Mouse (Mus musculus) G1E (cell line): ENCODE results near the gene Spata32. TPM values are rescaled to one million over a fixed set of nuclear protein-coding genes. Genes with fewer than 3 reads are reported as not detected.

Experiments used
- ATAC-seq: 2 replicates; pipeline ENCODE4 v1.8.0; 2016; ENCODE audit warnings: mild to moderate bottlenecking; ENCODE audit not compliant: insufficient number of reproducible peaks, poor library complexity, low FRiP score, severe bottlenecking; ENCODE audit errors: extremely low read depth
- DNase-seq: peaks from one replicate; pipeline ENCODE4 v3.0.0; 2012; ENCODE audit warnings: low spot score
- H3K27me3 ChIP-seq: 2 replicates; pipeline ENCODE4 v1.6.1; 2012; ENCODE audit warnings: mild to moderate bottlenecking, low read length, inconsistent platforms; ENCODE audit not compliant: insufficient read depth
- H3K36me3 ChIP-seq: replicated peaks from 2 replicates; pipeline ENCODE3; 2012; ENCODE audit warnings: mild to moderate bottlenecking, inconsistent platforms
- H3K4me1 ChIP-seq: 2 replicates; pipeline ENCODE4 v1.6.1; 2012; ENCODE audit warnings: low read depth, low read length, inconsistent platforms, mixed read lengths; ENCODE audit not compliant: insufficient read depth
- H3K4me3 ChIP-seq: 2 replicates; pipeline ENCODE4 v1.5.1; 2012; ENCODE audit warnings: low read depth, mild to moderate bottlenecking, inconsistent platforms, low read length, moderate library complexity, mixed read lengths
- H3K9me3 ChIP-seq: replicated peaks from 2 replicates; pipeline ENCODE4 v1.6.1; 2012; ENCODE audit warnings: inconsistent platforms
- CTCF ChIP-seq: IDR thresholded peaks from 2 replicates; pipeline ENCODE4 v1.5.1; 2012; ENCODE audit warnings: low read depth, low read length, inconsistent platforms, mixed read lengths
- GATA1 ChIP-seq: IDR thresholded peaks from 2 replicates; pipeline ENCODE4 v1.6.1; 2012; ENCODE audit warnings: borderline replicate concordance, low read length, inconsistent platforms, mixed read lengths
- GATA2 ChIP-seq: IDR thresholded peaks from 2 replicates; pipeline ENCODE4 v1.6.1; 2012; ENCODE audit warnings: low read depth, low read length, inconsistent platforms, borderline replicate concordance
- POLR2AphosphoS5 ChIP-seq: IDR thresholded peaks from 2 replicates; pipeline ENCODE4 v1.6.1; 2012; ENCODE audit warnings: low read depth, low read length, inconsistent platforms; ENCODE audit not compliant: insufficient replicate concordance
- TAL1 ChIP-seq: conservative IDR thresholded peaks from 2 replicates; pipeline ENCODE4 v1.6.1; 2012; ENCODE audit warnings: low read depth, low read length, inconsistent platforms, mixed read lengths
- polyA plus RNA-seq: library from polyadenylated mRNA; stranded (reverse); fragments of >175 nt; gene quantifications from 2 replicates; pipeline ENCODE4 v1.2.3, GENCODE M21; 2012
- total RNA-seq, 2 experiments: library from RNA; stranded (forward) in 1 of 2; stranded (reverse) in 1 of 2; fragments of 200-1000 nt in 1 of 2; fragments of >200 nt in 1 of 2; fragmentation: Nextera tagmentation in 1 of 2; gene quantifications; 2 replicates each; pipeline ENCODE4 v1.2.3; 2014 to 2017

Gene Spata32
- total and polyA plus RNA-seq, 3 experiments: 0.16 TPM; not detected in 2

DNA sequence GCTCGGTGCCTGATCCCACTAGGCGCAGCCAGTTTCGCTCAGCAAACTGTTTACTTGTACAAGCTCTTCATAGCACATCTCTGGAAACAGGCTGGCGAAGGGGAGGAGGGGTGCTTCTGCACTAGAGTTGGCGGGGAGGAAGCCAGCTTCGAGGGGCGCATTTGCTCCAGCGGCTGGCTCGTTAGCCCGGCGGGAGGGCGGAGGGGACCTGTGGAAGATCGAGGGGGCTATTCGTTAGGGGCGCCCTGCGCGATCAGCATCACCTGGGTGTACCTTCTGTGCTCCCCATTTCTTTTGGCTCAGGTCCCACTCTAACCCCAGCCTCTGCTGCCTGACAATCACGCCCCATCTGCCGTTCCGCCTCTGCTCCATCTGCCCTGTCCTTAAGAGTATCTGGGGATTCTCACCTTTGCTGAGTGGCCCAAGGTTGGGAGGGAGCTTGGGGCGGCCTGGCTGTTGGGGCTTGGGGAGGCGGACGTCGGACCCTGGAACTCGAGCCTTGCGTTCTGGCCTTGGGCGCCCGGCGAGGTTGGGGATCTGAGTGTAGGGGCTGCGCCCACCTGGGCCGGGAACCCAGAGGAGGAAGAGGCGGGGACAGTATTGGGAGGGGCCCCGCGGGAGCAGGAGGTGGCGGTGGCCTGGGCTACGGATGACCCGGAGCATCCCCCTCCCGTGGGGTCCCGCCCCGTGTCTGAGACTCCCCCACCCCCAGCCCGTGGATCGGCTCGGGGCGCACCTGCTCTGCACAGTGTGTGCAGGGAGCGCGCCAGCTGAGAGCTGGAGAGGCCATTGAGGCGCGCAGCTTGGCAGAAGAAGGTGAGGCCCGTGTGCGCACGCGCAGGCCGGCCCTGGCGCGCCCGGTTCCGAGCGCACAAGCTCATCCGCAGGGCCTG is 19.1 kb downstream of the Spata32 start:
- DNase-seq (no peak), ATAC-seq (no peak)
- H3K27me3 ChIP-seq: peaks cover 73% of the 10 kb centered on the region
- TF ChIP-seq CTCF (no peak), GATA2 (no peak), TAL1 (no peak), POLR2AphosphoS5 (no peak)
- no peak overlapping the region for H3K4me3 ChIP-seq
- H3K4me1 ChIP-seq: no peaks in the 10 kb centered on the region
- H3K36me3 ChIP-seq: no peaks in the 10 kb centered on the region
- H3K9me3 ChIP-seq: no peaks in the 10 kb centered on the region

DNA sequence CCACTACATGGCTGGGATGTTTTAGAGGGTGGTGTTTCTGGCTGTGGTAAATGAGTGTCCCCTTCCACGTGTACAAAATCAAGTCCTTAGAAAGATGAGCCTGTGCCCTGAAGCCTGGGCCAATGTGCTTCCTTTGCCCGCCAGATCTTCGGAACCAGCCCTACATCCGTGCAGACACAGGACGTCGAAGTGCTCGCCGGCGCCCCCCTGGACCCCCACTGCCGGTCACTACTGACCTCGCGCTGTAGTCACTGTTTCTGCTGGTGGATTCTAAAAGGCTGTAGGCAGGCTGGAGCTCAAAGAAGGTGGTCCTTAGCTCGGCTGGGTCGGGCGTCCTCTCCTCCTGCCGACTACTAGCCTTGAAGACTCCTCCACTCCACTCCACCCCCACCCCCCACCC is 19.9 kb downstream of the Spata32 start:
- no peaks in the 10 kb centered on the region for H3K4me1 ChIP-seq
- TF ChIP-seq GATA2 (no peak), GATA1 (no peak)
- DNase-seq: no peak
- no peak overlapping the region for H3K4me3 ChIP-seq
- no peak for ATAC-seq
- no peaks in the 10 kb centered on the region for H3K9me3 ChIP-seq
- peaks cover 79% of the 10 kb centered on the region for H3K27me3 ChIP-seq
- H3K36me3 ChIP-seq: no peaks in the 10 kb centered on the region

DNA sequence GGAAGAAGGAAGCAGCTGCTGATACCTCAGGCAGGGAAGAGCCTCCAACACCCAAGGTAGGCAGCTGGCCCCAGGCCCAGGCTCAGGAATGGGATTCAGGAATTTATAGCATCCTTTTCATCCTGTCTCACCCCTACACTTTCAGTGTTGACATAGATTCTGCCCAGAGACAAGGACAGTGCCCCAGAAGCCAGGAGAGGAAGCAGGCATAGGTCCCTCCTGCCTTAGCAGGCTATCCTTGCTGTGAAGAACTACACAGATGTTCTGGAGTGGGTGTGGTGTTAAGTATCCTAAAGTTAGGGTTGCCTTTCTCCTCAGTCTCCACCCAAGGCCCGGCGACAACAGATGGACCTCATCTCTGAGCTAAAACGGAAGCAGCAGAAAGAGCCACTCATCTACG is 20.9 kb downstream of the Spata32 start:
- Histone ChIP-seq H3K4me3 (no peak overlapping the region), H3K36me3 (no peaks in the 10 kb centered on the region), H3K27me3 (peaks cover 82% of the 10 kb centered on the region)

DNA sequence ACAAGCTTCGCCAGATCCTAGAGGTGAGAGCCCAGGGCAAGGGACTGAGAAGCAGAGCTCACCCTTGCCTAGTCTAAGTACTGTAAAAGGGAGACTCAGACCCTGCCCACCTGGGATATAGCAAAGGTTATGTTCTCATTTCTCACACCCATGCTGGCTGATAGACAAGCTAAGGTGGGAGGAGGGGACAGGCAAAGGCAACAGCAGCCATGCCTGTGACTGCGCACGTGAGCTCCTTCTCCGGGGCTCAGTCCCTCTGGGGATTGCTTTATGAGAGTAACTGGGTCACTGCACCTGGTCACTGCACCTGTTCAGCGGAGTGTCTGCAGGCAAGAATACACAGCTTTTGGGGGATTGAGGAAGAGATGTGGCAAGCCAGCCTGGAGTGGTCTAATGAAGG is 22.6 kb downstream of the Spata32 start:
- ATAC-seq: no peak
- no peaks in the 10 kb centered on the region for H3K36me3 ChIP-seq
- TF ChIP-seq CTCF (no peak), GATA2 (no peak), TAL1 (no peak), POLR2AphosphoS5 (no peak), GATA1 (no peak)
- H3K4me3 ChIP-seq: no peak overlapping the region
- no peaks in the 10 kb centered on the region for H3K4me1 ChIP-seq
- H3K9me3 ChIP-seq: no peaks in the 10 kb centered on the region
- peaks cover 80% of the 10 kb centered on the region for H3K27me3 ChIP-seq
- DNase-seq: no peak

More for the DNA sequence above, 20.9 kb downstream of the Spata32 start:
- TF ChIP-seq GATA1 (no peak), POLR2AphosphoS5 (no peak), TAL1 (no peak), CTCF (no peak), GATA2 (no peak)
- ATAC-seq (no peak), DNase-seq (no peak)
- no peaks in the 10 kb centered on the region for H3K4me1 ChIP-seq
- no peaks in the 10 kb centered on the region for H3K9me3 ChIP-seq

DNA sequence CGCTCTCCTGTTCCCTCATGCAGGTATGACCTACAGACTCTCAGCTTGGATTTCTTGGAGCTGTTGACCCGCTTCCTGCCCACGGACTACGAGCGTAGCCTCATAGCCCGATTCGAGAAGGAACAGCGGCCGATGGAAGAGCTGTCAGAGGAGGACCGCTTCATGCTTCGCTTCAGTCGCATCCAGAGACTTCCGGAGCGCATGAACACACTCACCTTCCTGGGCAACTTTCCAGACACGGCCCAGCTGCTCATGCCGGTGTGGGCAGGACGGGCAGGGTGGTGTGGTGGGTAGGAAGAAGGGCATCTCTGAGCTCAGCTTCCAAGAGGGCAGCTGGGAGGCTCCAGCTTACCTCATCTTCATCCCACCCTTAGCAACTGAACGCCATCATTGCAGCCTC is 23.0 kb downstream of the Spata32 start:
- no peaks in the 10 kb centered on the region for H3K4me1 ChIP-seq
- H3K4me3 ChIP-seq: no peak overlapping the region
- no peaks in the 10 kb centered on the region for H3K9me3 ChIP-seq
- H3K36me3 ChIP-seq: no peaks in the 10 kb centered on the region
- peaks cover 81% of the 10 kb centered on the region for H3K27me3 ChIP-seq
- no peak for TF ChIP-seq CTCF
- no peak for TF ChIP-seq GATA2
- ATAC-seq: no peak
- DNase-seq: no peak

DNA sequence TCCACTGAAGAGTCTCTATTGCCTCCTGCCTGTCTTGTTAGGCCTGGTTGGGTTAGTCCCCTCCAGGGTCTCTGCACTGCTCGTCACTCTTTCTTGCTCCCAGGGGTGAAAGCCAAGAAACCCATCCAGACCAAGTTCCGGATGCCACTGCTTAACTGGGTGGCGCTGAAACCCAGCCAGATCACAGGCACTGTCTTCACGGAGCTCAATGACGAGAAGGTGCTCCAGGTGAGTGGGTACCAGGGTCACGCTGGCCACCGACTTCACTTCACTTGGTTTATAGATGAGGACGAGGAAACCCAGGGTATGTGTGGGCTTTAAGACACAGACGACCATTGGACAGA is 24.4 kb downstream of the Spata32 start:
- no peak for TF ChIP-seq GATA2
- no peak for ATAC-seq
- H3K4me1 ChIP-seq: no peaks in the 10 kb centered on the region
- H3K36me3 ChIP-seq: no peaks in the 10 kb centered on the region
- H3K27me3 ChIP-seq: peaks cover 81% of the 10 kb centered on the region
- H3K9me3 ChIP-seq: no peaks in the 10 kb centered on the region
- no peak overlapping the region for H3K4me3 ChIP-seq
- DNase-seq: no peak

DNA sequence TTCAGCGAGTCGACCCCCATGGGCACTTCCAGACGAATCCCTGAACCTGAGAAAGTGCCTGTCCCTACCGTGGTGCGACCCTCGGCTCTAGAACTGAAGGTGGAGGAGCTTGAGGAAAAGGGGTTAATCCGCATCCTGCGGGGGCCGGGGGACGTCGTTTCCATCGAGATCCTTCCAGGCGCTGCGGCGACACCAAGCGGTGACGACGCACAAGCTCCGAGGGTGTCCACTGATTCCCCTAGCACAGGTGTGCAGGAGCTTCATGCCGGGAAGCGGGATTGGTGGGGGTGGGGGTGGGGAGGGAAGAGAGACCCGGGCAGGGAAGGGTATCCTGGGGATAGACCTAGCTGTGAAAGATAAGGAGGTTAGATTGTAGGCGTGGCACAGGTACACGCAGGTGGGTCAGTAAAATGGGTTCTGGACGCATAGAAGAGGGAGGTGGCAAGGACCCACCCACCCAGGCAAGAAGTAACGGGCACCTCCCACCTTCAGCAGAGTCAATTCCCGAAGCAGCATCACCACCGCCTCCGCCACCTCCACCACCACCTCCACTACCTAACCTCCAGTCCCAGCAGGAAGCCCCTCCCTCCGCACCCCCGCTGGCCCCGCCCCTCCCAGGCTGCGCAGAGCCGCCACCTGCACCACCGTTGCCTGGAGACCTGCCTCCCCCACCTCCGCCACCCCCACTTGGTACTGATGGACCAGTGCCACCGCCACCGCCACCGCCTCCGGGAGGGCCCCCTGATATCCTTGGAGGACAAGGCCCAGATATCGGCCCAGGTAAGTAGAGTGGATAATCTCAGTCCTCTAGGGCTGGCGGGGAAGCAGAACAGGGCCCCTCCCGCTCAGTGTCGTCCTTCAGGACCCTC is 25.0 kb downstream of the Spata32 start:
- peaks cover 79% of the 10 kb centered on the region for H3K27me3 ChIP-seq
- no peaks in the 10 kb centered on the region for H3K4me1 ChIP-seq
- ATAC-seq (no peak), DNase-seq (no peak)
- H3K4me3 ChIP-seq: no peak overlapping the region
- H3K36me3 ChIP-seq: no peaks in the 10 kb centered on the region
- no peaks in the 10 kb centered on the region for H3K9me3 ChIP-seq
- TF ChIP-seq CTCF: no peak
- TF ChIP-seq GATA1: no peak
- no peak for TF ChIP-seq POLR2AphosphoS5
- no peak for TF ChIP-seq TAL1
- TF ChIP-seq GATA2: no peak
